Mouse (Mus musculus): ENCODE measurements around the gene Oit1.

GRCm38 (mm10) chr14:8356836-8357235 is 21.7 kb downstream of the Oit1 start:
- TF ChIP-seq TAL1 (conservative IDR thresholded peaks at IDR 0.05; ENCODE audit: low read depth, low read length) (no peak), CTCF (IDR thresholded peaks at IDR 0.05; ENCODE audit: low read depth, low read length) (no peak), GATA2 (IDR thresholded peaks at IDR 0.05; ENCODE audit: borderline replicate concordance, low read depth, low read length) (no peak), POLR2AphosphoS5 (IDR thresholded peaks at IDR 0.05; ENCODE audit: insufficient replicate concordance, low read depth, low read length) (no peak), GATA1 (IDR thresholded peaks at IDR 0.05; ENCODE audit: borderline replicate concordance, low read length) (no peak)
